Mouse (Mus musculus) ES-Bruce4 (cell line): ENCODE data around the gene Ryr3.

Source experiments
- CTCF ChIP-seq: IDR thresholded peaks from one replicate; pipeline ENCODE4 v1.8.1; 2011; ENCODE audit warnings: low read depth, low read length
- EP300 ChIP-seq: IDR thresholded peaks from 2 replicates; pipeline ENCODE4 v1.6.1; 2011; ENCODE audit warnings: low read depth, low read length; ENCODE audit not compliant: insufficient read depth
- POLR2A ChIP-seq: IDR thresholded peaks from one replicate; pipeline ENCODE4 v1.8.1; 2011; ENCODE audit warnings: low read length; ENCODE audit not compliant: insufficient read depth

DNA sequence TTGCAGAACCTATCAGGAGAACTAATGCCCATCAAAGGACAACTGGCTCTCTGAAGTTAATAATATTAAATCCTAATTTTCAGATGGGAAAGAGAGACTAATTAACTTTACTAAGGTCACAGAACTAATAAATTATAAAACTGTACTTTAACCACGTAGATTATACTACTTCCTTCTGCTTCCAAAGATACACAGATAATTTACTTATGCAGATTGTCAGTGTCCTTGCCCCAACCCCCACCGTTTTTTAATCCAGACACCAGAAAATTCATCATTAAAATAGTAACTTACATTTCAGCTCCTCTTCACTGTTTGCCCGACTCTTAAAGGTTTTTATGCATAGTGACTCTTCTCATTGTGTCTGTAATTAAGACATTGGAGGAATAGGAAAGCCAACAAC lies 621.1 kb downstream of the Ryr3 start:
- TF ChIP-seq CTCF: no peak
- TF ChIP-seq POLR2A: no peak
- TF ChIP-seq EP300: no peak
